Mouse (Mus musculus): ENCODE measurements at regions not wholly inside any gene's neighbourhood (a gene's known extent, or its start where the extent isn't known, plus 50 kb on each side); places are given as distances from the start of the nearest gene placed in this dataset.

DNA sequence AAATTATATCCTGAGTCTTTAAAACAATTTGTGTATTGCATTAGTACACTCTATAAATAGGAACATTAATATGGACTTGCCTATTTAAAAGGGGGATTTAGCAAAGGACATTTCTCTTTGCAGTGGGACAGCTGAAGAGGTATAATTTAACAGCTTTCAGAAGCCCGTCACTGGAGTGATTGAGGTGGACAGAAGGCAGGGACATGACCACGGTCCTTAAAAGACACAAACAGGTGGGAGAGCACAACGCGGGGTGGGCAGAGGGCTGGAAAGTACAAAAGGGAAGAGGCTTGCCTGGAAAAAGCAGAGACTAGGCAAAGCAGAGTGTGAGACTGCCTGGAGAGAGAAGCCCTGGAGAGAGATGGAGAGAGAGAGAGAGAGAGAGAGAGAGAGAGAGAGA lies 51.9 kb upstream of the Pkhd1 start:
- DNase-seq (ENCODE audit: low spot score): no peak

DNA sequence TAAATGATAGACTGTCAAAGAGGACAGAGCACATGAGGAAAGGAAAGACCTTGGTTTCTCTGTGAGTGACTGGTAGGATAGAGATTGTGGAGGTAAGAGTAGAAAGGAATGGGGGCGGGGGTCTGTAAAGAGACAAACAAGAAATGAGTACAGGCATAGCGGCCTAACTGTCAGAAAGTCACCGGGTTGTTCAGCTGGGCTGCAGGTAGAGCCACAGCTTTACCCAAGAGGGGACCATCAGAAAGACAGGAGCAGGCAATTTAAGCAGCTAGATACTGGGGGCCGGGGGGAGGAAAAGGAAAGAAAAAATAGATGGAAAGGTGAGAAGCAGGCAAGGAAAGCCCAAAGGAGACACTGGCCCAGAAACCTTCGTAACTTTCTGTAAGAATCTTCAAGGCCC lies 52.6 kb upstream of the Pkhd1 start:
- no peak for DNase-seq (ENCODE audit: low spot score)

DNA sequence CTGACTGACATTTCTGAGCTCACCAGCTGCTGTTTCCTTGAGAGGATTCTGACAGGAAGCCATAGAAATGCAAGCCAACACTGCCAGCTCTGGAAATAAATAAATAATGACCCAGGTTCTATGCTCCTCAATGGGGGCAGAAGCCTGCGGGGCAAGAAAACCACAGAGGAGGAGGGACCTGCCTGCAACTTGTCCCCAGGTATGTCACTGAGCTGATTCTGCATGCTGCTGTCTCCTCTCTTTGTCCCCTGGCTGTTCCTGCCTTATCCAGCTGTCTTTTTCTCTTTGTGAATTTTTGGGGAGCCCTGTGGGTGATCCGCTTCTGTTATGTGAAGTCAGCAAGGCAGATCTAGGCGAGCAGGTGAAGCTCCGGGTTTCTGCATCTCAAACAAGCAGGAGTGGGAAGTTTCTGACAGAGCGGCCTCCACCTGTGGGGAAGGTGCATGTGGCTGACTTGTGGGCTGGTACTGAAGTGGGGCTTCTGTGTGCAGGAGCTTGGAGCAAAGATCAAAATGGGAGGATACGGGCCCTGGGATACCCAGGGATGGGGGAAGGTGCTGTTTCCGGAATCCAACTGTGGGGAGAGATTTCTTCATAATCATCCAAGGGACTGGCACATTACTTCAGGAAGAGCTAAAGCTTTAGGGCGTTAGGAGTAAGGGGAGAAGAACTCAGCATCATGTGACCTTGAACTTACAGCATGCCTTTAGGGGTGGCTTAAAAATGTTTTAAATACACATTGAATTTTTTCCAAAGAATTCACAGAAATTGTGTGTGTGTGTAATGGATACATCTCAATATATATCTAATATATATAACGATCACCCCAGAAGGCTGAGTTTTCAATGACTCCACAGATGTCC lies 53.3 kb upstream of the Pkhd1 start:
- no peak for DNase-seq (ENCODE audit: low spot score)

DNA sequence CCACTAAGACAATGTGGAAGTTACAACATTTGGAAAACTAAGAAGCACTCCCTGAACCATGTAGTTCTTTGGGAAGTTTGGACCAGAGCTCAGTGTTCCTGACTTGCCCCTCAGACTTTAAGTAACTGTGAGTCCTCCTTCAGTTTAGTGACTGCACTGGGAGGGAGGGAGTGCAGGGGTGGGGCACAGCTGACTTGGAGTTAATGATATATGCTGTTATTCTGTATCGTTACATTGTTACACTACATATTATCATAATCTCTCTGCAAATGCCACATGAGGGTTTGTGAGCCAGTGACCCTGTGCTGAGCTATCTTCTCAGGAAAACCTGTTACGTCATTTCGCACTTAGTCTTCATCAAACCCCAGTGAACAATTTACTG lies 53.9 kb upstream of the Pkhd1 start:
- DNase-seq (ENCODE audit: low spot score): no peak

- DNase-seq (ENCODE audit: low spot score): no peak
These were observed 54.4 kb upstream of the Pkhd1 start for GRCm38 (mm10) chr1:20672246-20672645.

DNA sequence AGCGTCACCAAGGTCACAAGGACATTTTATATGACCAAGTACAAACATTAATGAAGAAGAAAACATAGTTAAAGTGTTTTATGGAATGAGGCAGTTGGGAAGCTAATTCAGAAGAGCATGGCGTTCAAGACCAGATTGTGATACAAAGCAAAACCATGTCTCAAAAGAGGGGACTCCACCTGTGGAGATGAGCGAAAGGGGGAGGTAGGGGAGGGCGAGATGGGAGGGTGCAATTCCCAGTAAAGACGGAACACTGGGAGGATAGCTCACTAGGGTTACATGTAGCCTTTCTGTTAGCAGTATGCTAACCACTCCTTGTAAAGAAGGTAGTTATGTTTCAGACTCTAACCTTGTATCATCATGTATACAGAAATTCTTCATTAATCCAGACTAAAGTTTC lies 55.1 kb upstream of the Pkhd1 start:
- no peak for DNase-seq (ENCODE audit: low spot score)

DNA sequence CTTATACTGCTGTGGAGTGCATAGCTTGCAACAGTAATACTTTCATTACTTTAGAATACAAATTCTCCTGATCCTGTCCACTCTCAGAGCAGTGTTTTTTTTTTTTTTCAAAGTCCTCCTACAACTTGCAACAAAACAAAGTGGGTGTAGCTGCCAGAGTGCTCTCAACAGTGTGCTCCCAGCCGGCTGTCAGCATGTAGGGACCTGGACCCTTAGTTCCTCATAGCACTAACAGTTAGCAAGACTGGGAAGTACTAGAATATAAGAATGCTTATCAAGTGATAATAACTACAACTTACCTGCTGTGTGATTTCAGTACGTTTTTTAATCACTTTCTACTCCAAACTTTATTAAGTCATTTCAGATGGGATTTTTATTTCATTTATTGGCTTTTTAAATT lies 55.5 kb upstream of the Pkhd1 start:
- DNase-seq (ENCODE audit: low spot score): no peak

DNA sequence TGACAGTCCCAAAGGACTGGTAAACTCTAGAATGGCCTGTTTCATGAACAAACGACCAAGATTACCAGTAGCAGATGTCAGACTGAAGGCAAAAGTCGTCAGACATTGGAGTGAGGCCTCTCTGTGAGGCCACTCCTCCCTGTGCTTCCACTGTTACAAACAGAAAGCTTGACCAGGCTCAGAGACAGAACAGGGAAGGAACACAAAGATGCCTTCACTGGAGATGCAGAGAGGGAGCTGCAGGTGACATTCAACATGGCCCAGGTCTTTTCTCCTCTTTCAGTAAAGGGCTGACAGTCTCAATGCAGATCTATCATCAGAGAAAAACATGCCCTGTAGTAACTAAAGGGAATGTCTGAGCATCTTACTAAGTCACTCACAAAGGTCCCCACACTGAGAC lies 56.1 kb upstream of the Il17a start:
- DNase-seq (ENCODE audit: low spot score): no peak

GRCm38 (mm10) chr1:20677987-20678386 lies 52.7 kb upstream of the Il17a start:
- peak; percentile 4 for DNase-seq (ENCODE audit: low spot score)

DNA sequence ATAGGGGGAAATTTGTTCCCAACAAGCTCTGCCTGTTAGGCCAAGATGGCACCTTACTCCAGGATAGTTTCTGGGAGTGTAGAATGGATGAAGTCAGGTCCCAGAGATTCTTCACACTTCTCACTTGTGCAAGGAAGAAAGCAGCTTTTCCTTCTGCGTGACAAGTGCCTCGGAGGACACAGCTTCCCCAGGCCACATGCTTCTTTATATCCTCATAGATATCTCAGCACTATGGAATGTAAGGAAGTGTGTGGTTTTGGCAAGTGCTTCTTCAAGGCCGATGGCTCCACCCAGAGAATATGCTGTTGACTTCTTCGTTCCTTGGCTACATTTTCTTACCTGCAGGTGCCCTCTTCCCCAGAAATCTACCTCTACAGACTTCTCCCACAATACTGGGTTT lies 51.9 kb upstream of the Il17a start:
- no peak for DNase-seq (ENCODE audit: low spot score)

GRCm38 (mm10) chr1:20679299-20679698 lies 51.4 kb upstream of the Il17a start:
- no peak for DNase-seq (ENCODE audit: low spot score)

- no peak for DNase-seq (ENCODE audit: low spot score)
These were observed 50.9 kb upstream of the Il17a start for GRCm38 (mm10) chr1:20679744-20680341.

DNA sequence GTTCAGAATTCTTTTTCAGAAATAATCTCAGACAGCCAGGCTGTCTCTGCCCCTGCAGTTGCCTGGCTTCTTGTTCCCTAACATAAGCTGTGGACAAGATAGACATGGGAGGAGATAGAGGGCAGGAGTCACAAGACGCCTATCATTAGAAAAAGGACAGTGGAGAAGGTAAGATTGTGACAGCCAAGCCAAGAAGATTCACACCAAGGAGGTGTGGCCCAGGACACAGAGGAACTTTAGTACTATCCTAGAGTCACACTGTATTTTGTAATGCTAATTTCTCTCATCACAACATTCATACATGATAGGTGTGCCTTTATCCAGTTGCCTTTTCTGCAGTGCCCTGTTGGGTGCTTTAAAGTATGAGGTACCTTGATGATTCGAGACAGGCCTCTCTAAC lies 50.2 kb upstream of the Il17a start:
- no peak for DNase-seq (ENCODE audit: low spot score)
